Mouse (Mus musculus) ES-Bruce4 (cell line): ENCODE measurements around the gene Spred2.

Experiments used
- CTCF ChIP-seq: IDR thresholded peaks from one replicate; pipeline ENCODE4 v1.8.1; 2011; ENCODE audit warnings: low read depth, low read length
- EP300 ChIP-seq: IDR thresholded peaks from 2 replicates; pipeline ENCODE4 v1.6.1; 2011; ENCODE audit warnings: low read depth, low read length; ENCODE audit not compliant: insufficient read depth
- POLR2A ChIP-seq: IDR thresholded peaks from one replicate; pipeline ENCODE4 v1.8.1; 2011; ENCODE audit warnings: low read length; ENCODE audit not compliant: insufficient read depth

- TF ChIP-seq POLR2A: no peak
- TF ChIP-seq CTCF: no peak
- no peak for TF ChIP-seq EP300
Observed at GRCm38 (mm10) chr11:20007701-20008100, 83.5 kb downstream of the Spred2 start.
